Mouse (Mus musculus) kidney, embryonic 16.5 days (tissue): Measurements from ENCODE around the gene Parva. TPM values are rescaled to one million over a fixed set of nuclear protein-coding genes. Genes with fewer than 3 reads are reported as not detected.
A peak's percentile ranks its signal among the peaks of the same experiment; 100 is the strongest.

Source experiments
- ATAC-seq: fragments of 200-750 bp; cut with Nextera tagmentation; 2 replicates; pipeline ENCODE4 v1.8.0; 2017; ENCODE audit warnings: moderate TSS enrichment; ENCODE audit not compliant: low FRiP score, low TSS enrichment
- H3K27ac ChIP-seq: fragments of 300-500 bp; sonication (generic); 2 replicates; pipeline ENCODE4 v1.5.1; 2014; ENCODE audit warnings: low read length
- H3K27me3 ChIP-seq: fragments of 300-500 bp; sonication (generic); 2 replicates; pipeline ENCODE4 v1.6.1; 2014; ENCODE audit warnings: low read length, control low read depth, mixed read lengths; ENCODE audit not compliant: insufficient read depth
- H3K36me3 ChIP-seq: fragments of 300-500 bp; sonication (generic); 2 replicates; pipeline ENCODE4 v1.6.1; 2014; ENCODE audit warnings: low read length, control low read depth, mixed read lengths; ENCODE audit not compliant: insufficient read depth
- H3K4me1 ChIP-seq: fragments of 300-500 bp; sonication (generic); 2 replicates; pipeline ENCODE4 v1.6.1; 2014; ENCODE audit warnings: low read length, control low read depth, mixed read lengths; ENCODE audit not compliant: insufficient read depth
- H3K4me2 ChIP-seq: fragments of 300-500 bp; sonication (generic); replicated peaks from 2 replicates; pipeline ENCODE4 v1.6.1; 2014; ENCODE audit warnings: low read depth, low read length
- H3K4me3 ChIP-seq: fragments of 300-500 bp; sonication (generic); 2 replicates; pipeline ENCODE4 v1.5.1; 2014; ENCODE audit warnings: mild to moderate bottlenecking, low read length
- H3K9ac ChIP-seq: fragments of 300-500 bp; sonication (generic); replicated peaks from 2 replicates; pipeline ENCODE4 v1.6.1; 2014; ENCODE audit warnings: low read length
- H3K9me3 ChIP-seq: fragments of 300-500 bp; sonication (generic); 2 replicates; pipeline ENCODE4 v1.6.1; 2016; ENCODE audit warnings: low read length, control low read depth
- WGBS: fragments of 180-500 bp; shearing (Covaris S2); extraction: QIAGEN DNeasy Blood & Tissue Kit; methylation state at CpG from one replicate; pipeline ENCODE4 v1.1.7; 2014; 5-methylcytosine and 5-hydroxymethylcytosine counted together
- polyA plus RNA-seq: library from polyadenylated mRNA; unstranded; fragments of >200 nt; fragmentation: Nextera tagmentation; extraction: Ambion mirVana; gene quantifications from 2 replicates; pipeline ENCODE4 v1.2.1, GENCODE M21; 2015

Gene Parva
- polyA plus RNA-seq, 1 experiment from 2014 or later: 120 TPM

DNA sequence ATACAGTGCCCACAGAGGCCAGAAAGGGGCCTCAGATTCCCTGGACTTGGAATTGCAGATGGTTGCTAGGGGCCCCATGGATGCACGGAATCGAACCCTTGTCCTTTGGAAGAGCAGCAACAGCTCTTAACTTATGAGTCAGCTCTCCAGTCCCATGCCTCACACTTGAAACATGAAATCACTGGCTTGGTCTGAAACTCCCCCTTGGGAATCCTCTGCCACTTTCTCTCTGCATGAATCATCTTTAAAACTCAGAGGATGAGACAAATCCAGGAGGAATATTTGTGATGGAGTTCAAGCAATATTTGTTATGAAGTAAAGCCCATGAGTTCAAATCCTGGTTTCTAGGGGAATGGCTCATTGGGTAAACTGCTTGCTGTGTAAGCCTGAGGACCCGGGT, 29.5 kb upstream of the Parva start:
- Histone ChIP-seq H3K4me2 (no peak overlapping the region), H3K9ac (no peak overlapping the region), H3K27me3 (no peaks in the 10 kb centered on the region), H3K4me1 (no peaks in the 10 kb centered on the region), H3K36me3 (no peaks in the 10 kb centered on the region), H3K4me3 (no peak overlapping the region), H3K27ac (no peak overlapping the region), H3K9me3 (no peaks in the 10 kb centered on the region)
- ATAC-seq: no peak
- WGBS: 89% methylated on average over 3 of the region's 3 CpGs

DNA sequence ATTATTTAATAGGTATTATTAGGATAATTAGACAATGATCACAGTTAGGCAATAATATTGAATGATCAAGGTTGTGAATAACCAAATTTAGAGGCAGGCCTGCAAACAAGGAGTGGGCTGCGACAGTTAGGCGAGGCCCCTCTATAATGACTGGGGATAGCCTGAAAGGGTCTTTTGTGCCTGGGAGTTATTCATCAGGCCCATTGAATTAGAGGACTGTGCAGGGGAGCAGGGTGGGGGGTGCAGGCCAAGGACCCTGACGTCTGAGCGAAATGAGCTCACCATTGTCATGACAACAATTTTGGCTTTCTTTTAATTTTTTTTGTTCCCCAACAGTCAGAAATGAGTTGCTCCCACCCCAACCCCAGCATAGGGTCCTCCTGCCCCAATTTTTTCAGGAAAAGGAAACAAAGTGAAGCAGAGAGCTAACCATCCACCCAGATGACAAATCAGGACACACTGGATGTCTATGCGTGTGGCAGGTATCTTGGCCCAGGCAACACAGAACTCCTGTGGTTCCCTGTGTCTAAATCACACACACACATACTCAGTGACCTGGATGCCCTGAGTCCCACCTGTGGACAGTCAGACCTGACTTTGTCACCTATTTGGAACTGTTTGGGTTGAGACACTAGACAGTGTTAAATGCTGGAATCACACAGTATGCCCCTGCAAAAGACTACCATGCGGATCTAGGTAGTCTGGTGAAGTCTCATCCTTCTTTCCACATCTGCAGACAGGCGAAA, 27.7 kb upstream of the Parva start:
- ATAC-seq: no peak
- Histone ChIP-seq H3K4me2 (no peak overlapping the region), H3K36me3 (no peaks in the 10 kb centered on the region), H3K4me1 (peaks cover 5% of the 10 kb centered on the region), H3K9ac (no peak overlapping the region), H3K27me3 (no peaks in the 10 kb centered on the region), H3K27ac (no peak overlapping the region), H3K9me3 (no peaks in the 10 kb centered on the region), H3K4me3 (no peak overlapping the region)
- WGBS: 80% methylated on average over 7 of the region's 7 CpGs

GRCm38 (mm10) chr7:112400175-112400574, 27.1 kb upstream of the Parva start:
- no peak overlapping the region for H3K27ac ChIP-seq
- no peak for ATAC-seq
- no peak overlapping the region for H3K4me2 ChIP-seq
- no peaks in the 10 kb centered on the region for H3K9me3 ChIP-seq
- 41% methylated on average over 6 of the region's 6 CpGs for WGBS
- H3K4me3 ChIP-seq: no peak overlapping the region
- peaks cover 10% of the 10 kb centered on the region for H3K4me1 ChIP-seq
- H3K9ac ChIP-seq: no peak overlapping the region
- no peaks in the 10 kb centered on the region for H3K36me3 ChIP-seq
- no peaks in the 10 kb centered on the region for H3K27me3 ChIP-seq

DNA sequence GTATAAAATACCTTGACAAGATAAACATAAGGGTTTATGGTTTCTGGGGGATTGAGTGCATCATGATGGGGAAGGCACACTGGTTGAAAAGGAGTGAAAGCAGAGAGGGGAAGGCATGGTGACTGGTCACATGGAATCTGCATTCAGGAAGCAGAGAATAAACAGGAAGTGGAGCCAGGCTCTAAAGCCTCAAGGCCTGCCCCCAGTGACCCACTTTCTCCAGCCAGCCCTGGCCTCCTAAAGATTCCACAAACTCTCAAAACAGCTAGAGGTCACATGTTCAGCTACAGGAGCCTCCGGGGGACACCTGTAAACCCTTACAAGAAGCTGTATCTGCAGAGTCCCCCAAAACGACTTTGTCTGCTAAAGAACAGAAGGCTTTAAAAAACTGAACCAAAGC, 22.2 kb upstream of the Parva start:
- Histone ChIP-seq H3K27me3 (no peaks in the 10 kb centered on the region), H3K27ac (peak overlapping the region; percentile 6; the same call in 1 of the 2 replicates), H3K4me1 (peaks cover 24% of the 10 kb centered on the region), H3K9me3 (no peaks in the 10 kb centered on the region), H3K4me2 (no peak overlapping the region), H3K4me3 (no peak overlapping the region), H3K9ac (no peak overlapping the region), H3K36me3 (no peaks in the 10 kb centered on the region)
- ATAC-seq: no peak
- 30% methylated on average over 2 of the region's 2 CpGs for WGBS

GRCm38 (mm10) chr7:112405578-112405977, 21.7 kb upstream of the Parva start:
- H3K4me3 ChIP-seq: no peak overlapping the region
- no peak for ATAC-seq
- H3K27me3 ChIP-seq: no peaks in the 10 kb centered on the region
- no peaks in the 10 kb centered on the region for H3K9me3 ChIP-seq
- 0 out of 2 replicates have a peak overlapping the region, but pooled peaks have one; percentile 17 for H3K4me2 ChIP-seq
- WGBS: 53% methylated on average over 8 of the region's 8 CpGs
- H3K4me1 ChIP-seq: peaks cover 24% of the 10 kb centered on the region
- no peaks in the 10 kb centered on the region for H3K36me3 ChIP-seq
- no peak overlapping the region for H3K9ac ChIP-seq
- H3K27ac ChIP-seq: 0 out of 2 replicates have a peak overlapping the region, but pooled peaks have one; percentile 6

GRCm38 (mm10) chr7:112407597-112407996, 19.7 kb upstream of the Parva start:
- ATAC-seq: no peak

GRCm38 (mm10) chr7:112409991-112410390, 17.3 kb upstream of the Parva start:
- 93% methylated on average over 3 of the region's 3 CpGs for WGBS

More at GRCm38 (mm10) chr7:112407597-112407996, 19.7 kb upstream of the Parva start:
- H3K9me3 ChIP-seq: no peaks in the 10 kb centered on the region
- no peak overlapping the region for H3K9ac ChIP-seq
- H3K27me3 ChIP-seq: no peaks in the 10 kb centered on the region
- H3K36me3 ChIP-seq: no peaks in the 10 kb centered on the region
- peaks cover 29% of the 10 kb centered on the region for H3K4me1 ChIP-seq
- H3K4me3 ChIP-seq: no peak overlapping the region
- no peak overlapping the region for H3K27ac ChIP-seq
- H3K4me2 ChIP-seq: no peak overlapping the region
- 72% methylated on average over 7 of the region's 7 CpGs for WGBS

DNA sequence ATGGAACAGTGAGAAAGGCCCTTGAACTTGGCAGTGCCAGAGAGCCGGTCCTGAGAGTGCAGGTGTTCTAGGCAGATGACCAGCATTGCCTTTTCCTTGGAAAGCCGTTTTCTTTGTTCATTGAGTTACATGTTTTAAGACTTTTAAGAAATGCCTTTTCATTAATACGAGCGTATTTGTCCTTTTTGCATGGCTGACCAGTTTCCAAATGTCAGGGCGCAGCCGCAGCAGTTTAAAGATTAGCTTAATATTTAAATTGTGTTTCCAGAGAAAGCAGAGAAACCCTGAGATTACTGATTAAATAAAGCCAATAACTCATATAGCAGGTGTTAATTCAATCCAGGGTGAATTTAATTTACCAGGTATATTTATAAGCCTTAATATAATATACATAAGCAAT, 14.0 kb upstream of the Parva start:
- Histone ChIP-seq H3K27ac (peak overlapping the region; percentile 26), H3K4me2 (no peak overlapping the region), H3K36me3 (no peaks in the 10 kb centered on the region), H3K27me3 (no peaks in the 10 kb centered on the region), H3K4me1 (peaks cover 44% of the 10 kb centered on the region), H3K9ac (no peak overlapping the region), H3K4me3 (no peak overlapping the region), H3K9me3 (no peaks in the 10 kb centered on the region)
- WGBS: 58% methylated on average over 6 of the region's 6 CpGs
- ATAC-seq: no peak

More at GRCm38 (mm10) chr7:112409991-112410390, 17.3 kb upstream of the Parva start:
- ATAC-seq: no peak
- H3K27me3 ChIP-seq: no peaks in the 10 kb centered on the region
- no peak overlapping the region for H3K27ac ChIP-seq
- no peak overlapping the region for H3K4me2 ChIP-seq
- H3K9ac ChIP-seq: no peak overlapping the region
- H3K36me3 ChIP-seq: no peaks in the 10 kb centered on the region
- H3K4me3 ChIP-seq: no peak overlapping the region
- H3K4me1 ChIP-seq: peaks cover 37% of the 10 kb centered on the region
- H3K9me3 ChIP-seq: no peaks in the 10 kb centered on the region

- H3K4me2 ChIP-seq: peak overlapping the region; percentile 34
- H3K4me1 ChIP-seq: peaks cover 44% of the 10 kb centered on the region
- H3K27me3 ChIP-seq: no peaks in the 10 kb centered on the region
- no peak overlapping the region for H3K4me3 ChIP-seq
- no peak for ATAC-seq
- no peaks in the 10 kb centered on the region for H3K9me3 ChIP-seq
- 9% methylated on average over 14 of the region's 14 CpGs for WGBS
- H3K27ac ChIP-seq: peak overlapping the region; percentile 74; the same call in 1 of the 2 replicates
- no peak overlapping the region for H3K9ac ChIP-seq
- H3K36me3 ChIP-seq: no peaks in the 10 kb centered on the region
These were observed 11.2 kb upstream of the Parva start for GRCm38 (mm10) chr7:112416058-112416526.
